Mouse (Mus musculus): ENCODE data around the gene Rexo2. TPM values are rescaled to one million over a fixed set of nuclear protein-coding genes. Genes with fewer than 3 reads are reported as not detected.
A peak's percentile ranks its signal among the peaks of the same experiment; 100 is the strongest.
"Not testable (repeated sequence)": the region's sequence is repeated elsewhere in the genome, so short reads cannot be mapped to it uniquely, and the experiment has no call there.

Gene Rexo2
- 72.1 to 84.2 TPM (median 76.2 TPM) in 3 replicates for total RNA-seq (2017)

DNA sequence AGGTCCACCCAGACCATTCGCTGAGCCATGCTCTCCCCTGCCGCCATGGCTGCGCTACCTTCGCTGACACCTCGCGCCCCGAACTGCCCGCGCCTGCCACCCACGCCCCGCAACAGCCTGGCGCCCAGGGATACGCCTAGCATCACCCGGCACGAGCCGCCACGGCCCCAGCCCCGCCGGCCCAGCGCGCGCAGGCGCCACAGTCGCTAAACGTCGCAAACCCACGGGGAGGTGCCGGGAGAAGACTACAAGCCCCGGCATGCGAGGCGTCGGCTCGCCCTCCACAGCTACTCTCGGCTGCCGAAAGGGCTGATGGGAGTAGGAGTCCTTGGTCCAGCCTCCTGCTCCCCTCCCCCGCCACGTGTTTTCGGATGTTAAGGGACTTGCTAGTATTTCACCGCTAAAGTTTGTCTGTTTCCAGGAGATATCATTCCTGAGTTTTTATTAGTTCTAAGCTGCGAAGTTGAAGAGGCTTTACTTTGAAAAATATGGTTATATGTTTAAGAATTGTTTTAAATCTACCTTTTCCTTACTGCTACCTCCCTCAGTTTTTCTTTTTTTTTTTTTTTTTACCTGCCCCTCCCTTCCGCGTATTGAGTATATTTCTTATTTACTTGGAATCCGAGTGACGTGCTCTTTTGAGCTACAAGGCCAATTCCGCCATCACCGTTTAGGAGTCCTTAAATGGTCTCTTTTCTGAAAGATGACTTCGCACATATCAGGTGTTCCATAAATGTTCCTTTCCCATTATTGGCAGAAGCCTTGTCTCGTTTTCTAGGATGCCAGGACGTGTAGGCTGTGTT is at the start of gene Rexo2:
Gene Rexo2 (minus strand): TSS at position 213 of the 803 bp plus-strand sequence.
- ATAC-seq (replicated peaks; ENCODE audit: insufficient number of reproducible peaks, low FRiP score, low TSS enrichment, poor library complexity, severe bottlenecking), result peak; percentile 100

DNA sequence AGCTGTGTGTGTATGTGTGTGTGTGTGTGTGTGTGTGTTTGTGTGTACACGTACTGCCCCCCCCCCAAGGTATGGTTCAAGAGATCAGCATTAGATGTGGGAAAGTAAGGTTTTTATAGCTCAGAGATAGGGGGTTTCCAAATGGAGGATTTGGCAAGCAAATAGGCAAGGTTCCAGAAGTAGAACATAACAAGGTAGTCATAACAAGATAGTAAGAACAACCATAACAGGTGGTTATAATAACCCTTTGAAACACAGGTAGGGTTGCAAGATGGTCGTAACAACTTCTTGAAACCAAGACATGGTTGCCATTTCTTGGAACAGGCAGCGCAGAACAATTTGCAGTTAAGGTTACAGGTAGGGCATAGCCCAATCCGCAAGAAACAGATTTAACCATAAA is 46.1 kb upstream of the Rexo2 start:
- ATAC-seq (replicated peaks; ENCODE audit: insufficient number of reproducible peaks, low FRiP score, low TSS enrichment, poor library complexity, severe bottlenecking), result no peak

DNA sequence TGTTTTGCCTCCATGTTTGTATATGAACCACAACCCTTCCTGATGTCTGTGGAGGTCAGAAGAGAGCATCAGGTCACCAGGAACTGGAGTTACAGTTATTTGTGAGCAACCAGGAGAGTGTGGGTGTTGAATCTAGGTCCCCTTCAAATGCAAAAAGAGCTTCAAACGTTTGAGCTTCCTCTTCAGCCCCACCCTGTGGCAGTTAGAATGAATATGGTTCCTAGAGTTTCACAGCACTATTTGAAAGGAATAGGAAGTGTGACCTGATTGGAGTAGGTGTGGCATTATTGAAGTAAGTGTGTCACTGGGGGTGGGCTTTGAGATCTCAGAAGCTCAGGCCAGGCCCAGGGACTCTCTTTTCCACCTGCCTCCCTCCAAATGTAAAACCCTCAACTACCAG is 45.1 kb upstream of the Rexo2 start:
- ATAC-seq (replicated peaks; ENCODE audit: insufficient number of reproducible peaks, low FRiP score, low TSS enrichment, poor library complexity, severe bottlenecking), result peak; percentile 75

DNA sequence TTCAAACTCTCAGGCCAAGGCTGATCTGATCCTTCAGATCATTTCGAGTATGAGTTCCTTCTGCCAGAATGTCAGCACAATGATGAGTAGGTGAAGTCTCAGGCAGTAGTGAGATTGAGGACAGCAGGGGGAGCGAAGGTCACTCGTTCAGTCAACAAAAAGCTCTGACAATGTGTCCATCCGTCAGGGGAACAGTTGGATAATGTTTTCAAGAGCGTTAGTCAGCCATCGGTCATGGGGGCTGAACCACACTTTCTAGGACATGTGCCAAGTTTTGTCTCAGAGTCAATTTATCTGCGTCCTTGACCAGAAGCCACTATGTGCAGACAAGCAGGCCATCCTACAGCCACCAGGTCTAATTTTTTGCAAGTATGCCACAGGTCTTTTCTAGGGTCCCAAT is 40.0 kb upstream of the Rexo2 start:
- not testable (repeated sequence) for ATAC-seq (replicated peaks; ENCODE audit: insufficient number of reproducible peaks, low FRiP score, low TSS enrichment, poor library complexity, severe bottlenecking)

DNA sequence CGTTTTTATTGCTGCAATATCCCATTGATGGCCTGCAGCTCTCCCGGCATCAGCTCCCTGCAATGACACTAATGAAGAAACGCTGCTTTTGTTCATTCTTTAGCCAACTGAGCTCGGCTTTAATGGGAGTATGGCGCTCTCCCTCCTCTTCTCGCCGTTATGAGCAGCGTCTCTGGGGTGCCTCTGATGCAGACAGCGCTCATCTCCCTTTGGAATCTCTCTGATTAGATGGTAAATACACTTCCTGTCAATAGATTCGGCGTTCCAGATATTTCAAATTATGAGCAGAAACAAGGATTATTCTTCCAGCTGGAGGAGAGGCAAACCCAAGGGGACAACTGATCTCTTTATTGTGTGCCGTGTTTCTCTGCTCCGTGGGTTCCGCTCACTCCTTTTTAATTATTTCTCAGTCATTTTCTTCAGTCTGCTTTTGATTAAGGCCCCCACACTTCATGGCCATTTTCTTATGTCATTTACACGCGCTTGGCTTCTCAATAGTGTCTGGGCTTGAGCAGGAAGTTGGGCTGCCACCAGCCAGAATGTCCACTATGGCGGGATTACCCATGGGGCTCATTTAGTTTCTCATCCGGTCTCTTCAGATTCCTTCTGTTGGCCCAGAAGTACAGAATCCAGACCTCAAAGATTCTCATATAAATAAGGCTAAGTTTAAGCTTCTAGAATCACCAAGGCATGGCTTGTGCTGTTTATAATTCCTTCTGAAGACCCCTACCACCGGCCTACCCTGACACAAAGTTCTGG is 37.1 kb upstream of the Rexo2 start:
- no peak for ATAC-seq (replicated peaks; ENCODE audit: insufficient number of reproducible peaks, low FRiP score, low TSS enrichment, poor library complexity, severe bottlenecking)

DNA sequence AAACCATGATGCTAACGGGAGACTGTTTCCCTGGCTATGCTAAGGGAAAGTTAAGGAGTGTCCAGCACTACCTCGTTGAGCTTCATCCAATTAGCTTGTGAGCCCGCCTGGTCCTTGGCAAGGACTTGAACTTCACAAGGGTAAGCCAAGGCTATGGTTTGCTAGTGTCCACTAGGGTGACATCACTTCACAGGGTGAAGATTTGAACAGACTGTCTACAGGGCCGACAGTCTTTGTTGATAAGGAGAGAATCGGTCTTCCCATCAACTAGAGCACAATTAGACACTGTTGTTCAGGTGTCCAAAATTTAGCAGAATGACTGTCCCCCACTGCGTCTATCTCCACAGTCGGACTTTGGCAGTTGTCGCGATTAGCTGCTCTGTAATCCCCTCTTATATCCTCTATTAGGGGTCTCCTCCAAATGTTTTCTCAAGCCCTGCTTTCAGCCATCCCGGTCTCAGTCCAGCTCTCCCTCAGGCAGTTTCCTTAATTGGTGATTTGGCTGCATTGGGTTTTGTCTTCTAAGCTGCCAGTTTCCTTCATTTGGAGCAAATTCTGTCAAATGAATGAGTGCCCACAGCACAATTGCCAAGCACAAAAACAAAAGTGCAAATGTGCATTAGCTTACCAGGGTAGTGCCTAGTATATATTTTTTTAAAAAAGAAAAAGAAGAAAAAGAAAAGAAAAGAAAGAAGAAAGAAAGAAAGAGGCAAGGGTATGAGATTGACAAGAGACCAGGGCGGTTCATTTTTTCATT is 36.4 kb upstream of the Rexo2 start:
- no peak for ATAC-seq (replicated peaks; ENCODE audit: insufficient number of reproducible peaks, low FRiP score, low TSS enrichment, poor library complexity, severe bottlenecking)

DNA sequence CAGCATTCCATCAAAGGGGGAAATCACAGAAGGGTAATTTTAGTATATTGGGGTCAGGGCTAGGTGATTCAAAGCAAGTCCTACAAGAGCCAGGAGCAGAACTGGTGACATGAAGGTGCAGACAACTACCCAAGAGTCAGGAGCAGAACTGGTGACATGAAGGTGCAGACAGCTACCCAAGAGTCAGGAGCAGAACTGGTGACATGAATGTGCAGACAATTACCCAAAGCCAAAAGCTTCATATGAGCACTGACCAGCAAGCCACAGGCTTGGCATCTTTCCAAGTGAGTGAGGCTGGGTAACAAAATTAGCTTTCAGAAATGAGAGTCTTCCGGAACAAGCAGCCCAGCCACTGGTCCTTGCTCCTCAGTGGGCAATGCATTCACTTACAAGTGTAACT is 34.9 kb upstream of the Rexo2 start:
- ATAC-seq (replicated peaks; ENCODE audit: insufficient number of reproducible peaks, low FRiP score, low TSS enrichment, poor library complexity, severe bottlenecking), result no peak

DNA sequence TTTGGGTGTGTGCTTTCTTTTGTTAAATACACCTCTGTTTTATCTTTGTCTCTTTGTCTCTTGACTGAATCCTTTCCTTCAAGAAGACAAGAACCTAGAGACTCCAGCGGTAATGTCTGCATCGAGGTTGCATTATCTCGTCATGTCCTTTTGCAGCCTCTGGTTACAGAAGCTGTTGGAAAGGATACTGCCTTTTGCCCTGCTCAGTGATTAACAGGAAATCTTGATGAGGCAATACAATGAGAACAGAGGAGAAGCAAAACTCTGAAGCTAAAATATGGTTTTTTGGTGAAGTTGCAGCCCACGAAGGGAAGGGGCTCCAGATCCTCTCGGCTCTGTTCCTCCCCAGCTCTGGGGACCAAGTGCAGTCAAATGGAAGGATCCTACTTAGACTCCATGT is 29.7 kb upstream of the Rexo2 start:
- ATAC-seq (replicated peaks; ENCODE audit: insufficient number of reproducible peaks, low FRiP score, low TSS enrichment, poor library complexity, severe bottlenecking), result no peak

DNA sequence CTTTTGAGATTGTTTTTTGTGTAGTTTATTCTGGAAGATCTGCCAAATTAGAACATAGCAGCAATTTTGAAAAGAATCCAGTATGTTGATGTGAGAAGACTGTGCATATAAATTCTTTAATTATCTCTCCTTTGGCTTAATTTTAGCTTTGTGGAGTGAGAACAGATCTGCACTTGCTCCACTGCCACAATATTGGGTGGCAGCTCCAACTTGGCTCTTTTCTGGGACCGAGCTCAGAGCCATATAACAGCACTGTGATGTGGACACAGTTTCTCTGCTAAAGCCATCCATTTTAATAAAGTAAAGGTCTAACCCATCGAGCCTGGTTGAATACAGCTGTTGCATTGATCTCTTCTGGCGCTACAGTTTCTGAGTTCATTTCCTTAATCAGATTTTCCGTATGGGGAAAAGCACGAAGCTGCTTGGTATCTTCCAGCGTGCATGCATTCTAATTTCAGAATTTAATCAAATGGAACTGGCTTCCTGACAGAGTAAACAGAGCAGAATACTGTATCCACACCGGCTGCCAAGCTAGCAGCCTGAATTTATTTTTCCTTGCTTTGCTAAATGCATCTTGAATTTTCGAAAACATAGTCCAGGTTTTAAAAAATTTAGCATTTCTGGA is 24.4 kb upstream of the Rexo2 start:
- ATAC-seq (replicated peaks; ENCODE audit: insufficient number of reproducible peaks, low FRiP score, low TSS enrichment, poor library complexity, severe bottlenecking), result no peak

DNA sequence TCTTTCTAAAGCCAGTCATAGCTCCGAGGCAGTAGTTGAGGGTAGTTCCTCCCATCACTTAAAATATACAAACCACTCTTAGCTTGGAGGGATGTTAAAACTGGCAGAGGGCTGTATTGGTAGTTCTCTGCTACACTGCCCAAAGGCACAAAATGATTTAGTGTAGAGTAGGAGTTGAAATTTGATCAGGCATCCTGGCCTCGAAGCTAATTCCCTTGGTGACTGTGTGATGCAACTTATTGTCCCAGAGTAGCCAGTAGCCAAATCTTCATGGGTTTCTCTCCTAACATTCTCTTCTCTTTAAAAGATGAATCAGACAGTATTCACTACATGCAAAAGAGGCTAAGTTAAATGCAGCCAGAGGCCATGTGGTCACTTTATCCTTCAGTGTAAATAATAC is 22.6 kb upstream of the Rexo2 start:
- no peak for ATAC-seq (replicated peaks; ENCODE audit: insufficient number of reproducible peaks, low FRiP score, low TSS enrichment, poor library complexity, severe bottlenecking)

DNA sequence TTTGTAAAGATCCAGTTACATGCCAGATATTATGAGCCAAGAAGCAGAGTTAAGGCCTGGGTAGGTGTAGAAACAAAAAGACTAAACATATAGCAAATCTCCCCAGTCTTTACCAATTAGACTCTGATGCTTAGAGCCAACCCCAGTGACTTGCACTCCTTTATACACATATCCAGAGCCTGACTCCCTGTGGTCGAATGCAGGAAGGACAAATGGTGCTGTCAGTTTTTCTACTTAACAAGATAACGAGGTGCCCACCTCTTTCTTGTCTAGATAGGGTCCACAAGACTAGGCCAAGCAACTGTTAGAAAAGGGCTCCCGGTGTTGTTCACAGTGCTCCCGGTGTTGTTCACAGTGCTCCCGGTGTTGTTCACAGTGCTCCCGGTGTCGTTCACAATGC is 20.8 kb upstream of the Rexo2 start:
- ATAC-seq (replicated peaks; ENCODE audit: insufficient number of reproducible peaks, low FRiP score, low TSS enrichment, poor library complexity, severe bottlenecking), result no peak

DNA sequence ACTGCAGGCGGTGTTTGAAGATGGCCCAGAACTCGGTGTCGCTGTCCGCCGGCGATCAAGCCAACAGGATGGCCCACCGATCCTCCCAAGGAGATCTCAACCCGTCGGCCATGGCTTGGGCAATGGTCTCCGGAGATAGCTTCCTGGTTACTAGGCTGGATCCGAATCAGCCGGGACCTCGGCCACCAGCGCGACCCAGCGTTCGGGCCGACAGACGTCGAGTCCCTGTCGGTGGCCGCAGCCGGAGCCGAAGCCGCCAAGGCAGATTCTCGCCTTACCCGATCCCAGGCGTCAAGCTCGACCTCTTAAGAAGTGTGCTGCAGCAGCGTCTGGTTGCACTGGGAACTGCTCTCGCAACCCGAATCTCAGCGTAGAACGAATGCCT is 15.1 kb upstream of the Rexo2 start:
- peak; percentile 2; the same call in 1 of the 2 replicates for ATAC-seq (replicated peaks; ENCODE audit: insufficient number of reproducible peaks, low FRiP score, low TSS enrichment, poor library complexity, severe bottlenecking)

DNA sequence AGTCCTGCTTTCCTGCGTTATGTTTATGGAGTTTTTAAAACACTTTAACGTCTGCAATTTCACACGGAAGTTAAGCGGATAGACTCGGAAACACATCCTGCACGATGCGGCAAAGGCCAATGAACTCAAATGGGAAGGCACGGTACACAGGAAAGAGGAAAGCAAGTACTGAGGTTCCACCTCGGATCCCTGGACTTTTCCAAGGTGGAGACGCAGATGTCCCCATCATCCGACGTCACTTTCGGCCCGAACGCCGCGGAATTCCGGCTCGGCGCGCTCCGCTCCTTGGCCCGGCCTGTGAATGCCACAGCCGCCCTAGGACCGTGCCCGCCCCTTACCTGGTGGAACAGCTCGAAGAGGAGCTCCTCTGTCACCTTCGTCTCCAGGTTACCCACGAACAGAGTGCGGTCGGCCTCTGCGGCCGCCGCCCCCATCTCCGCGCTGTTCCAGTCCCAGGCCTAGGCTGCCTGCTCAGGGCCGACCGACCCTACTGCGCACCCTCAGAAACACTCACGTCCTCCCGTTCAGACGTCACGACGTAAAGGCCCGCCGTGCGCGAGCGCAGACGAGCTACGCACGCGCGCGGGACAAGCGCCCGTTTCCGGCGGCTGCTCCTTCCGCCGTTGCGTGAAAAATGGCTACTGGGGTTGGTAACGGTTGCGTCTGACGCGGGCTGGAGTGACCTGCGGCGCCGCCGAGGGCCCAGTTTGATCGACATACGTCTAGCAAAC is 14.6 kb upstream of the Rexo2 start, which contains the start of the genes Rbm7 and Gm5617:
Gene Rbm7 (minus strand): TSS at position 483 of the 731 bp plus-strand sequence.
Gene Gm5617 (plus strand): TSS at position 626 of the 731 bp plus-strand sequence.
- ATAC-seq (replicated peaks; ENCODE audit: insufficient number of reproducible peaks, low FRiP score, low TSS enrichment, poor library complexity, severe bottlenecking), result peak; percentile 96

DNA sequence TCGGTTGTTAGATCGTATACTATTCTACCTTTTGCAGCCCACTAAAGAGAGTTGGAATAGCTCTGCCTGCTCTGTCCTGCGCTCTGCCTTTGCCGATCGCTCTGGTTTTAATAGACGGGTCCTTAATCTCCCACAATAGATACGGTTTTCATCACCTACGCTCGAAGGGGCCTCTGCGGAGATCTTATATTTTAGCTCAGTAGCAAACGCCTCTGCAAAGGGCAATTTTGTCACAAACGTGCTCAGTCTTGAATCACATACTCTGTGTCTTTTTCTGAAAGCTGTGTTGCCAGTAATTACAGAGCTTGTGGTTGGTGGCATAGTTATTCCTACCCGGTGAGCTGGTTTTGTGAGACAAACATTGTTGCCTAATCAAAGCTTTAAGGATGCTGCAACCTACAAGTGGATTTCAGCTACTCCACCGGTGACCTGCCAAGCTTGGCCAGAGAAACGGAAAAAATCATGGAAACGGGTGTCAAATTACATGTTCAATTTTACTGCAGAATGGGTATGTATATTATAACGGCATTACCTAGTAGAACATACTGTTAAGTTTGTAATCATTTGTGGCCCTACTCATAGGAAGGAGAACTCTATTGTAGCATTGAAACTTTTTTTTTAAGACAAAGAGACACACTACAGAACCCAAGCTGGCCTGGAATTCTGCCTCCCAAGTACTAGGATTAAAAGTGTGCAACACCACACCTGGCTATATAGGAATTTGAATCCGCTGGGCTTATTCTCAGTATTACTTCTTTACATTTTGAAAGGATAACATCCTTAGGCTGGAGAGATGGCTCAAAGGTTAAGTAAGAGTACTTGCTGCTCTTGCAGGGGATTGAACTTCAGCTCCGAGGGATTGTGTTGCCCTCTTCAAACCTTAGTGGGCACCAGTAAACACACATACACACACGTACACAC is 1.1 kb upstream of the Rexo2 start:
- no peak for ATAC-seq (replicated peaks; ENCODE audit: insufficient number of reproducible peaks, low FRiP score, low TSS enrichment, poor library complexity, severe bottlenecking)

DNA sequence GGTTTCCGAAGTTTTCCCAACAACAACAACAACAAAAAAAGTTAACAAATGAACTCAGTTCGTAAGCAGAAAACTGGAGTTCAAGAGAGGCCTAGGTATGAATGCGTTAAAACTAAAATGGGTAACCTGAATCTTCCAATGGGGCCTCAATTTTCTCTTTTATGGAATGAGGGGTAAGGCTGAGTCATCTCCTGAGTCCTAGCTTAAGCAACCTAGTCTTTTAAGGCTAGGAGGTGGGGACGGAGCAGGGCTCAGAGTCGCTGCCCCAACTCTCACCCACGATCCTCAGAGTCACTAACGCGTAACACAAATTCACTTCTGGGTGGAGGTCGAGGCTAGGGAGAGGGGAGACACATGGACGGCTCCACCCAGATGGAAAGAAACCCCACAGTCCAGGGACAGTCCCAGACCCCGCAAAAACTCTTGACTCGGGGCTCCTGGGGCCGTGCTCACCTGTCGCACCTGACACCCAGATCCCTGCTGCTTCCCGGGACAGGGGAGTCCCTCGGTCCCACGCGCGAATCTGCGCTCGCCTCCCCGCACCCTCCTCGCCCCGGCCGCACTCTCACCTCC is 499 bp downstream of the Rexo2 start:
- ATAC-seq (replicated peaks; ENCODE audit: insufficient number of reproducible peaks, low FRiP score, low TSS enrichment, poor library complexity, severe bottlenecking), result 0 out of 2 replicates have a peak, but pooled peaks have one; percentile 6

DNA sequence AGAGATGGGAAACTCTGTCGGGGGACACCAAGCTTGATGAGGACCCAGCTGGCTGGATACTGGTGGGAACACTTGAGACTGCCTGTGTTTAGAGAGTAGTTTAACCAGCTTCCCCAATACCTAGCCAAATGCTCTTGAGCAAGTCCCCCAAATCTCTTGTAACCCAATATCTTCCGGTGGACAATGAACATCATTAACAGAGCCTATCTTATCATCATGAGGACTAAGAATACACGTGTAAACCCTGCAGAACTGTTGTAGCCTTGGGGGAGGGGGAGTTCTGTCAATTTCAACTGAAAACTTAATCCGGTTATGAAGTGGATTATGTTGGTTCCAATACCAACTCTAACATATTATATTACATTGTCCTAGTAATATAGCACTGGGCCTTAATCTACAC is 1.6 kb downstream of the Rexo2 start:
- no peak for ATAC-seq (replicated peaks; ENCODE audit: insufficient number of reproducible peaks, low FRiP score, low TSS enrichment, poor library complexity, severe bottlenecking)

Data from monocyte, adult 5-6 weeks (primary cell).